Mouse (Mus musculus) central nervous system, embryonic 14 days (tissue): Measurements from ENCODE around the gene Zfp46. TPM values are rescaled to one million over a fixed set of nuclear protein-coding genes. Genes with fewer than 3 reads are reported as not detected.

ENCODE experiments used
- polyA plus RNA-seq: library from polyadenylated mRNA; depleted of rRNA; stranded (reverse); fragments of >200 nt; gene quantifications from 2 replicates; pipeline ENCODE4 v1.2.3, GENCODE M21; 2012; rRNA removed

Gene Zfp46
- polyA plus RNA-seq, result 50.0 and 51.8 TPM in 2 replicates

DNA sequence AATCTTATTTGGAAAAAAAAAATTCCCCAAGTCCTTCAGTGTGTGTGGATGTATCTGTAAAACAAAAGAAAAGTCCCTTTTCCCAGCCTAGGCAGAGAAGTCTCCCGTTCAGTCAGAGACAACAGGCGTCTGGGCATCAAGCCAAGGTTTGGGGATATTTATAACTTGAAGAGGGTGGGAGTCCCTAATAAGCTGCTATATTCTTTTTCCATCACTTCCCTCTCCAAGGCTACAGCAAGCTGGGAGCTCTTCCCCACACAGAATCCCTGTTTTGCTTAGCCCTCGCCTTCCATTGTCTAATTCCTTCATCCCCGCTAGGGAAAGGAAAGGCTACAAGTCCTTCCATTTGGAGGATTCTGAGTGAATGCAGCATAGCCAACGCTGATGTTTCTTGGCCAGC is at the start of gene Zfp46:
TSS of gene Zfp46 (plus strand) at position 229 of the 400 bp plus-strand sequence.

DNA sequence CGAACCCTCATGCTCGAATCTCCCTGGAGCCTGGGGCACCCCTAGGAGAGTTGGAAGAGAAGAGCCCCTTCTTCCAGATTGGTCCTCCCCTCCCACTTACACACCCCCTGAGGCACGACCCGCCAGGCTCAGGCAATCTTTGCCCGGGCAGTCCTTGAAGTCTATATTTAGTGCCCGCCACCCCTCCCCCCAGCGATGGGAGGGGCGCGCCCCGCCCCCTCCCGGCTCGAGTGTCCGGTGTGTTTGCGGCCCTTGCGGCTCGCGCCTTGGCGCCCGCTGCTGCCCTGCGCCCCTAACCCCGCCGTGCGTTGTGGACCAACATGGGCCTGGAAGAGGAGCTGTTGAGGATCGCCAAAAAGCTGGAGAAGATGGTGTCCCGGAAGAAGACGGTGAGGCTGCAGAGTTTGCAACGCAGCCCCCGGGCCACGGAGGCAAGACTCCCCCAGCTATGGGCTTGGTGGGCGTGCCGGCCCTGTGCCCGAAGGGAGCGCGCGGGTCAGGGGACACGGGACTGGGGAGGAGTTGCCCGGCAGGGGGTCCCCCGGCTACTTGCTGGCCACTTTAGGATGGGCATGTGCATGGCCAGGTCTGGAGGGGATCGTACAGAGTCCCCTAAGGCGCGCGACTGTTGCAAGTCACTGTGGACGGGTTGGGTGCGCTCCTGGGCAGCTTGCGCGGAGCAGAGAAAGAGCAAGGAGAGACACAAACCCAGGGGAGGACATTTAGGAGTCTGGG is 36.6 kb upstream of the Zfp46 start, which contains the start of gene Tcea3:
TSS of gene Tcea3 (plus strand) at position 1 of the 735 bp plus-strand sequence.

DNA sequence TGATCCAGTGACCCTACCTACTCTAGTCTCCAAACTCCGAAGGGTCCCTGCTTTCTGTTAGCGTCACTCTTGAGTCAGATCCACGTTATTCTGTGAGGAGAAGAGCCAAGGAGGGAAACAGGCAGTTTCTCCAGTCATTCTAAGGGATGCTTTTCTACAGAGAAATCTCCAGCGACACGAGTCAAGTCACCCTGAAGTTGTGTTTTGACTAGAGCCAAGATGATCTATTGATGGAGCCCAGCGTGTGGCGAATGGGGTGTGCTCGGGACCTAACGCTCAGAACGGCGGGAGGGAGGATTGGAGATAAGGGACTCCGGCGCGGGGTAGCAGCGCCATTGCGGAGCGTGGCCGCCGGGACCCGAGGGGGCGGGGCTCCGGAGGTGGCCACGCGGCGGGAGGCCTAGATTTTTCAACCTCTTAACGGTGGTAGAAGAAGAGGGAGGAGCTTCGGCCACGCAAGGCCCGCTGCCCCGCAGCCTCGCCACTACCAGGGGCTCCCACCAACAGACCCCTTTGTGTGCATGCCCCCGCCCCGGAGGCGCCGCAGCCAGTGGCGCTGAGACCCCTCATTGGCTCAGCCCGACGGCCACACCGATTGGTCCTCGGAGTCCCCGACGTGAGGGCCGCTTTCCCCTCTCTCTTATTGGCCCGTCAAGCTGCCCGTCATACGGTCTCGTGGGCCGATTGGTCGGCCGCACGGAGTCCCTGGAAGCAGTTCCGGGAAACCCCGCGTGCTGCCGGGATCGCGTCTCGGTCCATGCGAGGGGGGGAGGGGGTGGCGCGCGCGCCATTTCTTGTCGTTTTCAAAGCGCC is 26.0 kb downstream of the Zfp46 start, which contains the start of gene Hnrnpr:
TSS of gene Hnrnpr (plus strand) at position 714 of the 813 bp plus-strand sequence.

Other genes with a start within 250 kb of the Zfp46 start
- gene Rpl11, start 231.3 kb upstream of the Zfp46 start, polyA plus RNA-seq, result 1,047 and 1,063 TPM in 2 replicates
- gene Id3, start 141.2 kb upstream of the Zfp46 start, polyA plus RNA-seq, result 115 and 144 TPM in 2 replicates
- 4.5 and 6.0 TPM in 2 replicates for gene E2f2, start 112.3 kb upstream of the Zfp46 start, polyA plus RNA-seq
- gene Asap3, start 78.3 kb upstream of the Zfp46 start, polyA plus RNA-seq, result 5.4 and 9.5 TPM in 2 replicates
- 1.0 and 3.6 TPM in 2 replicates for gene Tcea3, start 37.0 kb upstream of the Zfp46 start, polyA plus RNA-seq
- 169 and 188 TPM in 2 replicates for gene Hnrnpr, start 26.3 kb downstream of the Zfp46 start, polyA plus RNA-seq
- gene Htr1d, start 138.8 kb downstream of the Zfp46 start, polyA plus RNA-seq, result 0.22 and 0.64 TPM in 2 replicates
- gene 6030445D17Rik, start 177.6 kb downstream of the Zfp46 start, polyA plus RNA-seq, result 0.12 and 0.20 TPM in 2 replicates
- gene Luzp1, start 185.1 kb downstream of the Zfp46 start, polyA plus RNA-seq, result 12.9 and 13.1 TPM in 2 replicates